Mouse (Mus musculus) R1 (cell line): Measurements from ENCODE around the gene Hspa1l.

Experiments
- DNase-seq: peaks from one replicate; pipeline ENCODE4 v3.0.0-alpha.2; 2018; ENCODE audit warnings: low read depth, low spot score

Hspa1l gene

GRCm38 (mm10) chr17:34972069-34972749 lies at the start of gene Hspa1l, which contains the start of gene Hspa1a:
TSS of gene Hspa1l (plus strand) at chr17:34972703.
TSS of gene Hspa1a (minus strand) at chr17:34972156.
- peak; percentile 94 for DNase-seq

- no peak for DNase-seq
Observed at GRCm38 (mm10) chr17:34922939-34923338, 49.6 kb upstream of the Hspa1l start.

GRCm38 (mm10) chr17:34924258-34924657 lies 48.2 kb upstream of the Hspa1l start:
- no peak for DNase-seq

GRCm38 (mm10) chr17:34927306-34928019 lies 45.0 kb upstream of the Hspa1l start:
- DNase-seq: no peak

- peak; percentile 82 for DNase-seq
Observed at GRCm38 (mm10) chr17:34928841-34929240, 43.7 kb upstream of the Hspa1l start.

- DNase-seq: peak; percentile 99
Observed at GRCm38 (mm10) chr17:34931061-34931734, 41.3 kb upstream of the Hspa1l start, which contains the start of gene Neu1. TSS of gene Neu1 (plus strand) at chr17:34931253.

GRCm38 (mm10) chr17:34931735-34932098 lies 40.8 kb upstream of the Hspa1l start:
- DNase-seq: no peak

GRCm38 (mm10) chr17:34932287-34932686 lies 40.2 kb upstream of the Hspa1l start:
- DNase-seq: no peak

GRCm38 (mm10) chr17:34934031-34934430 lies 38.5 kb upstream of the Hspa1l start:
- DNase-seq: no peak

GRCm38 (mm10) chr17:34934830-34935229 lies 37.7 kb upstream of the Hspa1l start:
- DNase-seq: no peak

- no peak for DNase-seq
Observed at GRCm38 (mm10) chr17:34937960-34938505, 34.5 kb upstream of the Hspa1l start.

GRCm38 (mm10) chr17:34941344-34942041 lies 31.0 kb upstream of the Hspa1l start:
- peak; percentile 74 for DNase-seq

- no peak for DNase-seq
Observed at GRCm38 (mm10) chr17:34943128-34943815, 29.2 kb upstream of the Hspa1l start.

- DNase-seq: no peak
Observed at GRCm38 (mm10) chr17:34944362-34944761, 28.1 kb upstream of the Hspa1l start.

GRCm38 (mm10) chr17:34946486-34947140 lies 25.9 kb upstream of the Hspa1l start:
- no peak for DNase-seq

- DNase-seq: peak; percentile 70
Observed at GRCm38 (mm10) chr17:34947606-34948005, 24.9 kb upstream of the Hspa1l start.

- peak; percentile 52 for DNase-seq
Observed at GRCm38 (mm10) chr17:34948721-34949552, 23.6 kb upstream of the Hspa1l start.

GRCm38 (mm10) chr17:34949553-34949969 lies 22.9 kb upstream of the Hspa1l start:
- DNase-seq: peak; percentile 91
